Mouse (Mus musculus) intestine, embryonic 15.5 days (tissue): Measurements from ENCODE around the gene Olfr63. TPM values are rescaled to one million over a fixed set of nuclear protein-coding genes. Genes with fewer than 3 reads are reported as not detected.
"Not testable (repeated sequence)": the region's sequence is repeated elsewhere in the genome, so short reads cannot be mapped to it uniquely, and the experiment has no call there.

Experiments
- ATAC-seq: fragments of 200-750 bp; cut with Nextera tagmentation; 2 replicates; pipeline ENCODE4 v1.8.0; 2017; ENCODE audit warnings: moderate TSS enrichment, moderate library complexity
- H3K27ac ChIP-seq: fragments of 300-500 bp; sonication (generic); 2 replicates; pipeline ENCODE4 v1.5.1; 2015; ENCODE audit warnings: mild to moderate bottlenecking, inconsistent platforms
- H3K27me3 ChIP-seq: fragments of 300-500 bp; sonication (generic); replicated peaks from 2 replicates; pipeline ENCODE4 v1.6.1; 2015; ENCODE audit warnings: inconsistent platforms
- H3K36me3 ChIP-seq: fragments of 300-500 bp; sonication (generic); 2 replicates; pipeline ENCODE4 v1.6.1; 2015; ENCODE audit warnings: inconsistent platforms
- H3K4me1 ChIP-seq: fragments of 300-500 bp; sonication (generic); replicated peaks from 2 replicates; pipeline ENCODE4 v1.6.1; 2015; ENCODE audit warnings: inconsistent platforms
- H3K4me2 ChIP-seq: fragments of 300-500 bp; sonication (generic); replicated peaks from 2 replicates; pipeline ENCODE4 v1.6.1; 2015; ENCODE audit warnings: mild to moderate bottlenecking, inconsistent platforms
- H3K4me3 ChIP-seq: fragments of 300-500 bp; sonication (generic); replicated peaks from 2 replicates; pipeline ENCODE4 v1.5.1; 2015; ENCODE audit warnings: inconsistent platforms
- H3K9ac ChIP-seq: fragments of 300-500 bp; sonication (generic); 2 replicates; pipeline ENCODE4 v1.6.1; 2015; ENCODE audit warnings: inconsistent platforms
- H3K9me3 ChIP-seq: fragments of 300-500 bp; sonication (generic); 2 replicates; pipeline ENCODE4 v1.6.1; 2016; ENCODE audit warnings: inconsistent platforms
- WGBS: fragments of 180-500 bp; shearing (Covaris S2); methylation state at CpG from one replicate; pipeline ENCODE4 v1.1.7; 2015; 5-methylcytosine and 5-hydroxymethylcytosine counted together
- polyA plus RNA-seq: library from polyadenylated mRNA; unstranded; fragments of >200 nt; fragmentation: Nextera tagmentation; extraction: Ambion mirVana; gene quantifications from 2 replicates; pipeline ENCODE4 v1.2.1, GENCODE M21; 2015

Olfr63 gene
- 0.03 TPM in 1 of 2 replicates, not detected in the other for polyA plus RNA-seq

GRCm38 (mm10) chr17:33264376-33264775, at the start of gene Olfr63:
Gene Olfr63, plus strand, starts transcription at chr17:33264676.
- WGBS = 57% methylated on average over 1 of the region's 1 CpGs
- no peak within 1 kb of the TSS for H3K27ac ChIP-seq
- no peak within 1 kb of the TSS for H3K4me2 ChIP-seq
- ATAC-seq = no peak
- no peak within 1 kb of the TSS for H3K9ac ChIP-seq
- no peaks in the 10 kb centered on the region for H3K9me3 ChIP-seq
- H3K36me3 ChIP-seq = no peaks in the 10 kb centered on the region
- H3K4me1 ChIP-seq = no peaks in the 10 kb centered on the region
- H3K4me3 ChIP-seq = no peak within 1 kb of the TSS
- H3K27me3 ChIP-seq = no peaks in the 10 kb centered on the region

DNA sequence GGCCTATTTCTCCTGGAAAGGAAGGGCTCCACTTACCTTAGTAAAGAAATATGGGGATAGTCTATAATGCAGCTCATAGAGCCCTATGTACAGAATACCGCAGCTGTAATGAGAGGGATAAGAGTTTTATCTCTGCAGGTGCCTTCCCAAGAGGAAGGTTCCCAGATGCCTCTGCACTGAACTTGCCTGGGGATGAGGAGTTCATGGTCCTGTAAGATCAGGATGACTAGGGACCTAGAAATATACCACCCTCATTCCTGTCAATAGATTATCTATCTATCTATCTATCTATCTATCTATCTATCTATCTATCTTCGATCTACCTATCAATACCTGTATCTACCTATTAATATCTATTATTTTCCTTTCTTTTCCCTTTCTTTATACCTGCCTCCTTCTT, 42.9 kb upstream of the Olfr63 start, which contains the start of gene Olfr1564:
Olfr1564 (minus strand) TSS at position 101 of the 400 bp plus-strand sequence.
- Histone ChIP-seq H3K9ac (no peak within 1 kb of the TSS), H3K36me3 (no peaks in the 10 kb centered on the region), H3K4me1 (no peaks in the 10 kb centered on the region), H3K9me3 (no peaks in the 10 kb centered on the region), H3K27me3 (no peaks in the 10 kb centered on the region), H3K4me2 (no peak within 1 kb of the TSS), H3K4me3 (no peak within 1 kb of the TSS), H3K27ac (no peak within 1 kb of the TSS)
- no peak for ATAC-seq
- WGBS = 89% methylated on average over 2 of the region's 2 CpGs

- not testable (repeated sequence) for ATAC-seq, H3K4me2 ChIP-seq, H3K4me1 ChIP-seq, H3K4me3 ChIP-seq, H3K27me3 ChIP-seq, H3K27ac ChIP-seq, H3K9me3 ChIP-seq, H3K9ac ChIP-seq, H3K36me3 ChIP-seq
- 96% methylated on average over 1 of the region's 1 CpGs for WGBS
Measured at GRCm38 (mm10) chr17:33236646-33237045, 27.8 kb upstream of the Olfr63 start.

DNA sequence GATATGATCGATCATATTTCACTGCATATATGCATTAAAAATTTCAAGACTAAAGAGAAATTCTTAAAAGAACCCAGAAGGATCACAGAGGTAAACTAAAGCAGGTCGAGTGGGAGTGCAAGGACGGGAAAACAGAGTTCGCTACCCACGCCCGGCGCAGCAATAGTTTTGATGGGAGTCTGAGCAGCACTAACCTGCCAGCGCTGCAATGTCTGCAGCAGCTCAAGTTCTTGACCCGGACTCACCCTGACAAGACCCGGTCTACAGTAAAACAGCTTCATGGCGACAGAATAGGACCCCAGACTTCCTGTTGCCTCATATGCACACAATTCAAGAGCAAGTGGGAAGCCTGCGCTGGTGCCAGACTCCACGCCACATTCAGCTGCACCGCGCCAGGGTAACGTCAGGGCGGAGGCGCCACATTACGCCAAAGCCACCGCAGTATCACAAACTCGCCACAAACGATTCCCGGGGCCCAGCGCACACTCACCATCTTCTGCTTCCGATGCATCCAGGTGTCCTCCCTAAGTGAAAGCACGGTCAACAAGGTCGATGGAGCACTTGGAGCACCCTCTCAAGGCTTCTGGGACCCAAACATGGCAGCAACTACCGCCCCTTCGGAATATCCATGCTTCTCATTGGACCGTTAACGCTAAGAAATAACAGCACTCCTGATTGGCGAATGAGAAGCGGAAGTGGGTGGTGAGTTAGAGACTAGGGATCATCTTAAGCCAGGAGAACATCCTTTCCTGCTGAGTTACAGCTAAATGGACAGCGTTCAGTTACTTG, 9.8 kb upstream of the Olfr63 start, which contains the start of gene Zfp955a:
Zfp955a (minus strand) TSS at position 616 of the 789 bp plus-strand sequence.
- not testable (repeated sequence) for H3K27ac ChIP-seq, H3K27me3 ChIP-seq, H3K36me3 ChIP-seq, H3K9me3 ChIP-seq, H3K4me1 ChIP-seq, H3K9ac ChIP-seq, H3K4me3 ChIP-seq
- WGBS = 26% methylated on average over 1 of the region's 34 CpGs
- peak; percentile 99 for ATAC-seq
- H3K4me2 ChIP-seq = 0 out of 2 replicates have a peak within 1 kb of the TSS, but pooled peaks have one; percentile 9

DNA sequence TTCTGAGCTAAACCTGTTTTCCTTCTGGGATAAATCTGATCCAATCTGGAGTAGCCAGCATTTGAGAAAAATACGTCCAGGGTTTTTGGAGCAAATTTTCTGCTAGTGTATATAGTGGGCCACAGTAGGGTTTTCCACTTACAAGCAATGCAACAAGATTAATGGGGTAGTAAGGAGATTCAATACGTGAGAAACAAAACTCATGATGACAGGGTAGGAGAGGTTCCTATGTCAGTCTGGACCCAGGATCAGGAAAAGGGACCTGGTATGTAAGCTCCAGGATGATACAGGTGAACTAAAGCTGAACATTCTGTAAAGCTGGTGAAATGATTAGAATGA, 9.2 kb upstream of the Olfr63 start:
- H3K4me1 ChIP-seq, H3K36me3 ChIP-seq, H3K9ac ChIP-seq, H3K9me3 ChIP-seq, H3K4me3 ChIP-seq, H3K27me3 ChIP-seq, H3K27ac ChIP-seq, H3K4me2 ChIP-seq: not testable (repeated sequence)
- peak; percentile 26; the same call in 1 of the 2 replicates for ATAC-seq
- WGBS = no CpG with 5 or more reads among the region's 2 CpGs

- Histone ChIP-seq H3K9ac (no peak overlapping the region), H3K4me3 (no peak overlapping the region), H3K27ac (no peak overlapping the region), H3K4me1 (no peaks in the 10 kb centered on the region), H3K4me2 (no peak overlapping the region), H3K36me3 (no peaks in the 10 kb centered on the region), H3K27me3 (no peaks in the 10 kb centered on the region), H3K9me3 (no peaks in the 10 kb centered on the region)
- 89% methylated on average over 9 of the region's 9 CpGs for WGBS
- ATAC-seq = no peak
Measured at GRCm38 (mm10) chr17:33268907-33269306, 4.4 kb downstream of the Olfr63 start.

GRCm38 (mm10) chr17:33289039-33289875, 24.8 kb downstream of the Olfr63 start, which contains the start of gene Zfp955b:
Gene Zfp955b, plus strand, starts transcription at chr17:33289544.
- H3K27ac ChIP-seq, H3K4me1 ChIP-seq, H3K9me3 ChIP-seq, H3K36me3 ChIP-seq, H3K27me3 ChIP-seq, H3K4me3 ChIP-seq, H3K9ac ChIP-seq: not testable (repeated sequence)
- 0 out of 2 replicates have a peak within 1 kb of the TSS, but pooled peaks have one; percentile 9 for H3K4me2 ChIP-seq
- ATAC-seq = peak; percentile 100
- whole genome bisulfite sequencing = no CpG with 5 or more reads among the region's 25 CpGs

GRCm38 (mm10) chr17:33289876-33290149, 25.3 kb downstream of the Olfr63 start:
- not testable (repeated sequence) for H3K27ac ChIP-seq, H3K4me3 ChIP-seq, H3K27me3 ChIP-seq, H3K36me3 ChIP-seq, H3K4me1 ChIP-seq, H3K9me3 ChIP-seq, H3K9ac ChIP-seq, H3K4me2 ChIP-seq
- ATAC-seq = peak; percentile 74
- no CpG with 5 or more reads among the region's 9 CpGs for WGBS

Other genes starting within 250 kb of the Olfr63 start
- gene Zfp763, start 231.3 kb upstream of the Olfr63 start, polyA plus RNA-seq = 9.4 and 11.1 TPM in 2 replicates
- not detected in 2 replicates for gene 4921501E09Rik, start 196.6 kb upstream of the Olfr63 start, polyA plus RNA-seq
- 4.1 and 7.8 TPM in 2 replicates for gene Zfp563, start 175.4 kb upstream of the Olfr63 start, polyA plus RNA-seq
- gene Morc2b, start 125.0 kb upstream of the Olfr63 start, polyA plus RNA-seq = 0.08 TPM in 1 of 2 replicates, not detected in the other
- gene Olfr55, start 96.2 kb upstream of the Olfr63 start, polyA plus RNA-seq = 0.03 TPM in 1 of 2 replicates, not detected in the other
- gene Olfr239, start 73.4 kb upstream of the Olfr63 start, polyA plus RNA-seq = not detected in 2 replicates
- gene Olfr1564, start 43.0 kb upstream of the Olfr63 start, polyA plus RNA-seq = not detected in 2 replicates
- gene Zfp955a, start 9.5 kb upstream of the Olfr63 start, polyA plus RNA-seq = 11.7 and 14.0 TPM in 2 replicates
- 9.6 and 9.9 TPM in 2 replicates for gene Zfp955b, start 24.9 kb downstream of the Olfr63 start, polyA plus RNA-seq
- gene Zfp81, start 94.2 kb downstream of the Olfr63 start, polyA plus RNA-seq = 7.0 and 7.3 TPM in 2 replicates
- 11.3 and 13.1 TPM in 2 replicates for gene Zfp101, start 130.0 kb downstream of the Olfr63 start, polyA plus RNA-seq
- gene Actl9, start 168.2 kb downstream of the Olfr63 start, polyA plus RNA-seq = not detected in 2 replicates